Mouse (Mus musculus): ENCODE measurements at regions not wholly inside any gene's neighbourhood (a gene's known extent, or its start where the extent isn't known, plus 50 kb on each side); places are given as distances from the start of the nearest gene placed in this dataset.
A peak's percentile ranks its signal among the peaks of the same experiment; 100 is the strongest.
"Not testable (repeated sequence)": the region's sequence is repeated elsewhere in the genome, so short reads cannot be mapped to it uniquely, and the experiment has no call there.

DNA sequence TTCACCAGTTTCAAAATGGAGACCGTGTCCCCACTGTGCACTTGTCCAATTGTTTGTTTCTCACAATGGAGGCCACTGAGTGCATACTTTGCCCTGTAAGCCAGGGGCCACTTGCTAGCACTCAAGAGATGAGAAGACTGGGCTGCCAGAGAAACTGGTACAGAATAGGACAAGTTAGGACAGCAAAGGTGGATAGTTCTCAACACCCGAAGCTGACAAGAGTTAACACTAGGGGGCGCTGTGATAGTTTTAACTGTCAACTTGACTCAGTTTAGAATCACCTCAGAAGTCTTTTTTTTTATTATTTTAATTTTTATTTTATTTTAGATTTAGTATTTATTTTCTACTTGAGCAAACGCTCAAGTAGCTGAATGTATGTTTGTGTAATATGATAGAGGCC lies 188.2 kb upstream of the Asap2 start:
- not testable (repeated sequence) for DNase-seq (ENCODE audit: low read depth)

GRCm38 (mm10) chr12:20805466-20805865 lies 184.8 kb upstream of the Asap2 start:
- DNase-seq (ENCODE audit: low read depth) = not testable (repeated sequence)

GRCm38 (mm10) chr12:20806681-20807080 lies 183.6 kb upstream of the Asap2 start:
- DNase-seq (ENCODE audit: low read depth) = no peak

DNA sequence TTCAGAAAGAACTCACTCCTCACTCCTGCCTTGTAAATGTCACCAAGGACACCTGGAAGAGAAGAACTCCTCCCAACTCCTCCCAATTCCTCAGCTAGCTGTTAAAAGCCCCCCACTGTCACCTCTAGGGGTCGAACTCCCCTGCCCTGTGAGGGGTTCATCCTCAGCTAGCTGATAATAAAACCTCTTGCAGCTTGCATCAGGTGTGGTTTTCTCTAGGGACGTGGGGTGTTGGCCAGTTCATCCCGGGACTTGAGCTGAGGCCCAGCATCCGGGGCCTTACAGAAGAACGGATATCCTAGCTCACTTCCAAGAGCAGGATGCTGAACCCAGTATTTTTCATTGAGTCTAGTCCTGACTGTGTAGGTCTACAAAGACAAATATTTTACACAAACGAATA lies 176.4 kb upstream of the Asap2 start:
- not testable (repeated sequence) for DNase-seq (ENCODE audit: low read depth)

DNA sequence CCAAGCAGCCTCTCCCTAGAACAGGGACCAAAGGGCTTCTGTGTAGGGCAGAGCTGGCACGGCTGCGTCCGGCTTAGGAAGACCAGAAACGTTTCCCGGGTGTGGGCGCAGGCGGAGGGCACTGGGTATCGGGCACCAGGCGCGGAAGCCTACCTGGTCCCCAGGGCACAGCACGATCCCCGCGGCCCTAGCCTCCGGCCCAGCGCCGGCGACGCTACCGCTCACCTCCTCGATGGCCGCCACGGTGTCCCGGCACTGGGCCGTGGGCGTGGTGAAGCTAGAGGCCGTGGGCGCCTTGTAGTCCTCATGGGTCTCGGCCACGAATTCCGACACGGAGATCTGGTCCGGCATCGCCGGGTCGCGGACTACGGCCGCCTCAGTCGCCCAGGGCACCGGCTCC lies 175.1 kb upstream of the Asap2 start:
- not testable (repeated sequence) for DNase-seq (ENCODE audit: low read depth)

DNA sequence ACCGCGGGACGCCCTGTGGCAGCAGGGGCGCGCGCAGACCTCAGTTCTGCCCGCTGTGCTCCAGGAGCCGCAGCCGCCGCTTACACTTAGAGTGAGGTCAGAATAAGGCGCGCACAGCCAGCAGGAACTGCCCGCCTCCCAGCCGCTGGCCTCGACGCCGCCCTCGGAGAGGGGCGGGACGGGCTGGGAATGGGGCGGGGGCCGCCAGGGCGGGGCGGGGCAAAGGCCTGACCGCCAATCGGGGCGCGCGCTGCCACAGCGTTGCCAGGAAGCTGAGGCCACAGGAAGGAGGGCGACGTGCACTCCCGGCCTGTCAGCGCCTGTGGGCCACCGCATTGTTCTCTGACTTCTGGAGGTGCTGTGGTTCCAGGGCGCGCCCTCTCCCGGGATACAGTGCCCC lies 174.7 kb upstream of the Asap2 start:
- no peak for DNase-seq (ENCODE audit: low read depth)

GRCm38 (mm10) chr12:20843661-20844320 lies 146.5 kb upstream of the Asap2 start:
- not testable (repeated sequence) for DNase-seq (ENCODE audit: low read depth)

- DNase-seq (ENCODE audit: low read depth) = peak; percentile 8
Measured at GRCm38 (mm10) chr12:20844873-20845272, 145.4 kb upstream of the Asap2 start.

DNA sequence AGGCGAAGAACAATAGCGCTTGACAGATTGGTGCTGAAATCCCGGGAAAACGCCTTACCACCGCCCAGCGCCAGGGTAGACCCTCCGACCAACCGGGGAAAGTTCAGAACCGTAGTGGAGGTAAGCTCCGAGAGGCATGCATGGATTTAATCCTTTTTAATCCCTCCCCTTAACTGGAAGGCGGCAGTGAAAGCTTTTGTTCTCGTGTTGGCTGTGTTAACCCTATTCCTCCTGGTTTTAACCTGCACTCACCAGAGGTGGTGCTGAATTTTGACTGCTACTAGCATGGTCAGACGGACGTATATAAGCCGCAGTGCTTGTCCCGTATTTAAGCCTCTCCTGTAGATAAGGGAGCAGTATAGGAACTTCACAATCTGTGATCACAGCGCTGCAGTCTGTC lies 145.0 kb upstream of the Asap2 start:
- DNase-seq (ENCODE audit: low read depth) = no peak

- not testable (repeated sequence) for DNase-seq (ENCODE audit: low read depth)
Measured at GRCm38 (mm10) chr12:20884104-20884503, 106.2 kb upstream of the Asap2 start.

- DNase-seq (ENCODE audit: low read depth) = peak; percentile 34
Measured at GRCm38 (mm10) chr12:20920653-20921397, 69.4 kb upstream of the Asap2 start.

DNA sequence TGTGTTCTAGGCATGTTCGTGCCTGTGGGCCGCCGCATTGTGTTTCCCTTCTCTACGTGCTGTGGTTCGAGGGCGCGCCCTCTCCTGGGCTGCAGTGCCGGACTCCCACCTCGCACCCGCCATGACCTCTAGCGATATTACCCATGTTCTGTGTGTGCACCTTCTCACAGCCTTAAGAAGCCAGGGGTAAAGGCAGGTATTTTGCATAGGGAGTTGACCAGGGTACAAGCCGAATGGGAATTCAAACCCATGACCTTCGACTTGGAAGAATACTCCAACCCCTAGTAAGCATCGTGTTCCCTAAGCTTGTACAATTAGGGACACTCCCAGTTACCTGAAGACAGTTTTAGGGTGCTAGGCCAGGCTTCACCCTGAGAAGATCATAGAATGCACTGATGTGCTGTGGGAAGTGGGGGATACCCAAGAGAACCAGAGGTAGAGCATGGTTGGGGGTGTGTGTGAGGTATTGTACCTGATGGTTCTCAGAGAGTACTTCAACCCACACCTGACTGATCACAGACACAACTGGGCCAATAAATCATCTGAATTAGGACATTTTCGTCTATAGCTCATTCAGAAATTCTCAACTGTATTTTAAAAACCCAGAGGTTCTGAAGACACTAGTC lies 68.7 kb upstream of the Asap2 start:
- DNase-seq (ENCODE audit: low read depth) = not testable (repeated sequence)

GRCm38 (mm10) chr12:20928966-20929365 lies 61.3 kb upstream of the Asap2 start:
- DNase-seq (ENCODE audit: low read depth) = peak; percentile 50

Measured in fibroblast of lung, adult 2 months (primary cell).